Mouse (Mus musculus) bone marrow macrophage, adult 2 months (primary cell): ENCODE measurements at regions not wholly inside any gene's neighbourhood (a gene's known extent, or its start where the extent isn't known, plus 50 kb on each side); places are given as distances from the start of the nearest gene placed in this dataset.

Source experiments
- H3K27ac ChIP-seq: 2 replicates; pipeline ENCODE4 v1.5.1; 2012; ENCODE audit warnings: low read depth, low read length; ENCODE audit not compliant: insufficient read depth
- H3K4me1 ChIP-seq: 2 replicates; pipeline ENCODE4 v1.6.1; 2012; ENCODE audit warnings: low read length; ENCODE audit not compliant: control insufficient read depth, insufficient read depth
- H3K4me3 ChIP-seq: 2 replicates; pipeline ENCODE4 v1.5.1; 2012; ENCODE audit warnings: mild to moderate bottlenecking, low read length, moderate library complexity; ENCODE audit not compliant: insufficient read depth
- CTCF ChIP-seq: IDR thresholded peaks from 2 replicates; pipeline ENCODE4 v1.5.1; 2012; ENCODE audit warnings: low read depth, mild to moderate bottlenecking, low read length, moderate library complexity
- POLR2A ChIP-seq: IDR thresholded peaks from 2 replicates; pipeline ENCODE4 v1.6.1; 2012; ENCODE audit warnings: mild to moderate bottlenecking, low read depth, low read length, borderline replicate concordance

DNA sequence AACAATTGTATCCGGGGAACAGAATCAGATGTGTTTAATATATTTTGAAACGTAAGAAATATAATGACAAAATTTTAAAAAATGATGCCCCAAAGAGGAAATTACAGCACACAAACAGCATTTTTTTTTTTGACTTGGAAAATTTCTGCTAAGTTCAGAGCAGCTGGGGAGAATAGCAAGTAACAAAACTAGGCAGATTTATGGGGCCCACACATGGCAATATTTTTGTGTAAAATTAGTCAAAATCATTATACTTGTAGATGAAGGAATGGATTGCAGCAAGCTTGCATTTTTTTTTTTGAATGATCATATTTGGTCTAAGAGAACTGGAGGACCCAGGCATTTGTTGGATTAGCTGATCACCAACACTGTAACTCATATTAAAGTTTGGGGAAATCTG lies 189.4 kb downstream of the Map2k6 start:
- no peak overlapping the region for H3K4me3 ChIP-seq
- TF ChIP-seq POLR2A, result no peak
- no peak for TF ChIP-seq CTCF
- no peak overlapping the region for H3K27ac ChIP-seq
- no peaks in the 10 kb centered on the region for H3K4me1 ChIP-seq

DNA sequence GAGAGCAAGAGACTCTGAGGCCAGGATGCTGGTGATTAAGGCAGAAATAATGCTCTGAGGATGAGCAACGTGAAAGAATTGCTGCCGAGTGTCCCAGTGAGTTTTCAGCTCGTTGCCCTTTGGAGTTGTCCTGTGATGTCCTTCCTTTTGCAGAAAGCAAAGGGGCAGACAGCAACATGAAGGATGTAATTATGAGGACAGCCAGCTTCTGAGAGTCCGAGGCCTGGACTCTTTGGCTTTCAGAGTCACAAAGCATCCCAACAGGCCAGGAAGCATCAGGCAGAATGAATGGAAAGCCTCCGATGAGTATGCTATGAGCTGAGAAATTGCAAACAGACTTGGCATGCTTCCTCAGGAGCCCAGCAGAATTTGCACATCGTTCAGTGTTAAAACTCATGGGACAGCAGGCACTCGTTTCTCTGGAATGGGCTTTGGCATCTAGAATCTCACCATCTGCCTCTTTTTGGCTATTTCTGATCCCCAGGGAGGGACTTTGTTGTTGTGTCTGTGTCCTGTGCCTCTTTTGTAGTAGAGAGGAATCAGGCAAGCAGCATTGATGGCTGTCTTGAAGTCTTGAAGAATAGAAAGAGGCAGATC lies 196.4 kb downstream of the Map2k6 start:
- Histone ChIP-seq H3K4me3 (no peak overlapping the region), H3K27ac (no peak overlapping the region), H3K4me1 (no peaks in the 10 kb centered on the region)
- no peak for TF ChIP-seq POLR2A
- TF ChIP-seq CTCF, result no peak

DNA sequence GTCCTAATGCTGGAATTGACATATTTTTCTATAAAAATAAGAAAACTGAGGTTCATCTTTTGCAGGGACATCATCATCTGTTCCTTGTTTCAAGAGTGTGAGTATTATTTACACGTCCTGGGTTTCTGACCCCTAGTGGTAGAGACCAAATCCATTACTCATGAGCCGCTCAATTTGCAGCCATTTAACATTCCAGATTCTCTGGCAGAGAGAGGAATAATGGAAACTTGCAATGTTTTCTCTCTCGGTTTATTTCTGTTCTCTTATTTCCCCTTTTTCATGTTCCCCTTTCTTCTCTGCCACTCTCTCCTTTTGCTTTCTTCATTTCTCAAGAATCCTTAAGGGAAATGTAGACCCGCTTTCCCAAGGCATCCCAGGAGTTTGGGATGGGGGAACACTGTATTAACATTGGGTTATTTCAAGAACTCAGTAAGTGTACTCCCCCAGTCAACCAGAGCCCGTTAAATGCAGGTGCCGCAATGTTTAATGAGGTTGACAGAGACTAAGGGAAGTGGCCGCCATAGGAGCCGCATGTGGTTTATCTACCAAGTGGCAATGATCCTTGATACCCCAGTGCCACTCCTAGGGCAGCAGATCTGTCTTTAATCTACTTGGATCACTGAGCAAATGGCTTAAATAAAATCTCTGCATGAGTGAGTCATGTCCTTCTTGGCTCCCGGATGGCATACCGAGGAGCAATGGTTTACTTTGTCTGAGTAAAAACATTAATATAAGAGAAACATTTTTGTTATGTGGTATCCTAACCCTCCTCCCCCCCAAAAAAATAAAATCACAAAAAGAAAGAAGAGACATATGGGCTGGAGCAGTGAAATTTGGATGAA lies 206.3 kb downstream of the Map2k6 start:
- H3K27ac ChIP-seq, result no peak overlapping the region
- no peak overlapping the region for H3K4me3 ChIP-seq
- TF ChIP-seq CTCF (no peak), POLR2A (no peak)
- peaks cover 8% of the 10 kb centered on the region for H3K4me1 ChIP-seq

DNA sequence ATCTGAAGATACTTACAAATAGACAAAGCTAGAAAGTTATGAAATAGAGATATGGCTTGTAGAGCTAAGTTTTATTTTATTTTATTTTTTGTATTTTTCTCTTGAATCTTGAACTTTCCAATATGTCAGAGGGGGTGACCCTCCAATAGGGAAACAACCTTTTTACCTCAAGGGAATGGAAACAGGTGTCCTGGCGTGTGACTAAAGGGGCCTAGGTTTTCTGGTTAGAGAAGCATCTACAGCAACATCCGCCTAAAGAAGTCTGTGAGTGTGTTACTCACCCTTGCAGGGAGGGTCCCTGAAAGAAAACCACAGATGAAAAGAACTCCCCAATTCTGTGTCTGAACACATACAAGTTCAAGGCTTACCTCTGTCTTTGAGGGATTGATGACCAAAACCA lies 210.4 kb downstream of the Map2k6 start:
- Histone ChIP-seq H3K4me3 (no peak overlapping the region), H3K27ac (no peak overlapping the region), H3K4me1 (peaks cover 14% of the 10 kb centered on the region)
- TF ChIP-seq POLR2A (no peak), CTCF (no peak)

DNA sequence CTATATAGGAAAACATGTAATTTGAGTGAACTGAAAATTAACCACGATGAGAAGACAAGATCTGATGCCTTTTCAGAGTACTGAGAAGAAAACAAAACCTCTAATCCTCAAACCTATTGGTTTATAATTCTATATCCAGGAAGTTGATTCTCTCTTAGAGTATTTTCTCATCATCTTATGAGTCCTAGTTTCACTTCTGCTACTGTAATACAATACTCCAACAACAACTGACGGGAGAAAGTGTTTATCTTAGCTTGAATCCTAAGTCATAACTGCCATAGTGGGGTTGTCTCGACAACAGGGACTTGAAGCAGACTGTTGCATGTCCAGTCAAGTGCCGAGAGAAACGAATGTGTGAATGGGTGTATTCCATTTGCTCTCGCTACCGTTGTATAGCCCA lies 211.9 kb downstream of the Map2k6 start:
- 0 out of 2 replicates have a peak overlapping the region, but pooled peaks have one; percentile 36 for H3K27ac ChIP-seq
- TF ChIP-seq POLR2A, result no peak
- no peak for TF ChIP-seq CTCF
- peaks cover 7% of the 10 kb centered on the region for H3K4me1 ChIP-seq
- H3K4me3 ChIP-seq, result no peak overlapping the region

DNA sequence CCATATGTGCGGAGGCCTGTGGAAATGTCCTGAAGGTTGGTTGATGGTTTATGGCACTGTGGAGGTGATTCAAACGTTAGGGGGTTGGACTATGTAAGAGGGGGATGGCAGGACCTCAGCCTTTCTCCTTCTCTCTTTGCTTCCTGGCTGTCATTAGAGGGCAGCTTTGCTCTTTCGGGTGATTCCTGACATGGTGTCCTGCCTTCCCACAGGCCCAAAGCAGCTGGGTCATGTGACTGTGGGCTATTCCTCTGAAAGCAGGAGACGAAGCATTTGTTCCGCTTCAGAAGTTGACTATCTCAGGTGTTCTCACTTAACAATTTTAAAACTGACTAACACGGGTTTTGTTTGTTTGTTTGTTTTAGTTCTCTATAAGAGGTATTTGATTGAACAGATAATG lies 233.1 kb downstream of the Map2k6 start:
- no peak overlapping the region for H3K27ac ChIP-seq
- no peaks in the 10 kb centered on the region for H3K4me1 ChIP-seq
- TF ChIP-seq CTCF (no peak), POLR2A (no peak)
- H3K4me3 ChIP-seq, result no peak overlapping the region

DNA sequence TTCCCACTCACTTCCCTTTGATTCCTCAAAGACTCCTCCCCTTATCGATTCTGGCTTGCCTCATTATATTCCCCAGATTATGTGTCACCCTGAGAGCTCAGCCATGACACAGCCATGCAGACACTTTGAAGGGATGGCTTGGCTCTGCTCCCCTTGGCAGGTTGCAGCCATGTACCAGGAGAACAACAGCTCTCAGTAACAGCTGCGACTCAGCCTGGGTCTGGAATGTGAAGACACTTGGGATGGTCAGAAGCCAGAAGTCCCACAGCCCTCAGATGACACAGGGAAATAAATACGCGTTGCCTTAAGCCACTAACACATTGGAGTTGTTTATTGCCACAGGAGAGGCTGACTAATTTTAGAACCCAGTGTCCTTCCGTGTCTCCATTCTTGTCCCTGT lies 234.4 kb downstream of the Map2k6 start:
- TF ChIP-seq CTCF, result no peak
- no peak for TF ChIP-seq POLR2A
- Histone ChIP-seq H3K4me3 (no peak overlapping the region), H3K4me1 (no peaks in the 10 kb centered on the region), H3K27ac (no peak overlapping the region)

DNA sequence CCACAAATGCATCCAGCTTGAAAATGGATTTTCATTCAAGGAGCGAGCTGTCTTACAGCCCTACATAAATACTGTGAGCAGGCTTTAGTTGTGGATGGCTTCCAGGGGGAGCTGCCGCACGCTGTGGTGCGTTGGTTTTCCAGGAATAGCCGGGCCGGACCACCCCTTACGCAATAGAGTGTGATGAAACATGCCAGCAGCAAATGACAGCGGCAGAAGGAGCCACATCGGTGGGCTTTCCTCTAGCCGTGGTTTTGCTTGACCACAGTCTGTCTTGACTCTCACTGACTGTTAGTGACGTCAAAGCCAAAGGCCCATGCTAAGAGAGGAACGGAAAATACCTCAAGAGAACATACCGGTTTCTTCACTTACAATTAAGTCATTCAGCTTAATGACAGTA lies 243.6 kb downstream of the Map2k6 start:
- TF ChIP-seq CTCF (no peak), POLR2A (no peak)
- Histone ChIP-seq H3K27ac (no peak overlapping the region), H3K4me3 (peak overlapping the region; percentile 48), H3K4me1 (0 out of 2 replicates have a peak, but pooled peaks cover 3% of the 10 kb centered on the region)

DNA sequence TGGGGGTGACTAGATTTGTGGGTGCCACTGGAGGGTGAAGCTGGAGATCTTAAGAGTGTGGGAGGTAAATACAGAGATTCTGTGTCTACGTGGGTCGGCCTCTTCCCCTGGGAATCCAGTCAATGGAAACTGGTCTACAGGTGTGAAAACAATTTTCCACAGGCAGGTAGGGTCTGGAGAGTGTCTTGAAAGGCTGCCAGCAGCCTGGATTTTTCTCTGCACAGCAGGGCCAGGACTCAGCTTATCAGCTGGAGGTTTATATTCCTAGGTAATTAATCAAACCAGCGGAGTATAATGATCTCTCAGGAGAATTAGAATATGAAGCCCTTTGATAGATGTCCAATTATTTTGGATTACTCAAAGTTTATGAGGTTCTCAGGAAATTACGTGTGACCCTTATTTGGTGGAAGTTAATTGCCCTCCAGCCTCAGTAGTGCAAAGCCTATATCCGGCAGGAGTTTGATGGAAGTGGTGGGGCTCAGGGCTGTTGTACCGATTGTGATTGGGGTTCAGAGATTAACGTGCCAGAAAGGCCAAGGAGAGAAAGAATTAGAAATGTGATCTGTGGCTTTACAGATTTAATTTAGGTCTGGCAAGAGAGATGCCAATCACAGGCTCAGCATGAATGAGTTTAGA lies 250.8 kb downstream of the Map2k6 start:
- Histone ChIP-seq H3K27ac (no peak overlapping the region), H3K4me3 (no peak overlapping the region), H3K4me1 (no peaks in the 10 kb centered on the region)
- no peak for TF ChIP-seq POLR2A
- TF ChIP-seq CTCF, result no peak

DNA sequence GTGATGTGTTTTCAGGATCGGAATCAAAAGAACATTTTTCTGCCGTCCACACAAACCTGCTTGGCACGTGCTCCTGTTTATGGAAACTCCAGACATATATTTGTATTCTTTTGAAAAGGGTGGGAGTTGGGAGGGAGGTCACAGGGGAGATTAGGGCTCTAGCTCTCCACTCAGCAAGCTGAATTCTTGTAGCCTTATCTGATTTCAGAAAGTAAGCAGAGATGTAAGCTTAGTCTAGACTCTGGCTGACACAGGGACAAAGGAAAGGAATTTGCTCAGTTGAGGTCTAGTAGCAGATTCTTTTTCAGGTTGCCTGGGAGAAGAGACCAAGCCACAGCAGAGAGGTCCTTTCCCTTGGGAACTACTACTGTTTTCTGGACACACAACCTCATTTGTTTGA lies 253.1 kb downstream of the Map2k6 start:
- Histone ChIP-seq H3K27ac (no peak overlapping the region), H3K4me1 (no peaks in the 10 kb centered on the region), H3K4me3 (no peak overlapping the region)
- TF ChIP-seq CTCF (no peak), POLR2A (no peak)
